Mouse (Mus musculus): ENCODE measurements at regions not wholly inside any gene's neighbourhood (a gene's known extent, or its start where the extent isn't known, plus 50 kb on each side); places are given as distances from the start of the nearest gene placed in this dataset.
A peak's percentile ranks its signal among the peaks of the same experiment; 100 is the strongest.

DNA sequence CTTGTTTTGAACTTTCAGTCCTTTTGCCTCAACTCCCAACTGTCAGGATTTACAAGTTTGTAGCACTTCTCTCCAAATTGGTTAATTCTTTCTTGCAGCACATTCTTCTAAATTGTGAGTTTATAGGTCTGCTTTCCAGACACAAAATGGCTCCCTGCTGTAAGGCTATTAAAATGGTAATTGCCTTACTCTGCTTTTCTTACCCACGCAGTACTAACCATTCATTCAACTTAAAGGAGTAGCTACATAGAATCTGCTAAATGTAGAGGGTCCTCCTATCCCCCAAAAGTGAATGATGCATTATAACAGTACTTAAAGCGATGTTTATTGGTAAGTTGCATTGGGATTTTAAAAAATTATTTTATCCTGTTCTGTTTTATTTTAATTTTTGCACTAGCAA is 356.2 kb downstream of the Kif20b start:
- no peak for DNase-seq (ENCODE audit: low spot score)

- DNase-seq (ENCODE audit: low spot score), result no peak
These were observed 360.8 kb downstream of the Kif20b start for GRCm38 (mm10) chr19:35282775-35283447.

DNA sequence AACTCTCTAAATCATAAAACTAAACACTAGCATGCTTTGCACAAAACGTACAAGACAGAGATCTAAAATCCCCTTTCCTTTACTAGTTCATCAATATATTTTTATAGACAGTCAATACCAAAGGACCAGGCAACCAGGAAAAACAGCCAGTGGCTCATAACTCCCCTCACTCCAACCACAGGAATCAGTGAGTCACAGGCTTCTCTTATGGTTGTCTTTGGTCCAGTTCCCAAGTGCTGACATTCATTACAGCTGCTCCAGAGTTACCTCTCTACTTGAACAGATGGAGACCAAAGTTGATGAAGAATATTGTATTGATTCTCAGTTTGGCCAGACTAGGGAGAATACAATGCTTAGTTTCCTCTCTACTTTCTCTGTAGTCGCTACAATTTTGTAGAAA is 376.7 kb downstream of the Kif20b start:
- peak; percentile 5 for DNase-seq (ENCODE audit: low spot score)

DNA sequence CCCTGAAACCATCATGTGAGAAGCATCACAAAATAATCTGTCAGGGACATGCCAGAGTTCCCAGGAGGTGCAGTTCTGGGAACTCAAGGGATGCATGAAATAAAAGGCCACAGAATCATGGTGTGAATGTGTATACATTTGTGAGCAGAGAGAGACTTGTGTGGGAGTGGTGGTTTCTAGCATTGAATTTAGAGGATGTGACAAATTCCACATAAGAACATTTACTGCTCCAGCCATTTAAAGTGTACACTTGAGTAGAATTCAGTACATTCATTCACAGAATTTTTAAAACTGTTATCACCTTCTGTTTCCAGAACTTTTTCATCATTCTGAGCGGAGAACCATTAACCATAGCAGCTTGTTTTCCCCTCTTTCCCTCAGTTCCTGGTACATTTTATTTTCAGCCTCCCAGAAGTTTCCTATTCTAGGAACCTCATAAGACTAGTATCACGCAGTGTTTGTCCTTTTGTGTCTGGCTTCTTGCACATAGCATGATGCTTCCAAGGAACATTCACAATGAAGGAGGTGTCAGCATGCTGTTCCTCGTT is 380.6 kb downstream of the Kif20b start:
- no peak for DNase-seq (ENCODE audit: low spot score)

All from adipocyte (in vitro differentiated cells).